29 mouse cellular contexts compared by ENCODE assay signal in the genomic region with DNA sequence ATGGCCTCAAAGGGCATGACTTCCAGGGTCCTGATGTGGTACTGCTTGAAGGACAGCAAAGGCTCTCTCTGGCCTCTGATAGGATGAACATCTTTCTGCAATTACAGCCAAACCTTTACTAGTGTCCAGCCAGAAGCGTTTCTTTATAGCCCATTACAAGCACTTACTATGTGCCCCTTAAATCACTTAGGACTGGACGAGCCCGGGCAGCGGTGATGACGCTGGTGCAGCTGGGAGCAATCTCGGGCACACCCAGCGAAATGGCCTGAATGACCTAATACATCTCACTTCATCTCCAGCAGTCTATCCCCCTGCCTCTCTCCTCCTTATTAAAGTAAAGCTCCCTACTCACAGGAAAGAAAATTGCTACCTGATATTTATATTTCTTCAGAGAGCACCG.
"Had no signal": no experiment of that assay in that cellular context is flagged by ENCODE, and none has a peak within 500 bp of the region (broad histone marks: within the 10 kb centered on the region; RNA-seq: fewer than 3 reads in every experiment).

No protein-coding gene starts in this region.

- H3K36me3 ChIP-seq: limb, embryonic 10.5 days; limb, embryonic 12.5 days; limb, embryonic 13.5 days; limb, embryonic 15.5 days; liver, embryonic 12.5 days; liver, embryonic 13.5 days; liver, embryonic 15.5 days; lung, embryonic 15.5 days; midbrain, embryonic 10.5 days; midbrain, embryonic 12.5 days; midbrain, embryonic 13.5 days; midbrain, embryonic 15.5 days had no signal

- DNase-seq: left cerebral cortex, postnatal 4 days; liver; liver, embryonic 13.5 days; liver, postnatal 0 days; lung, adult 18-20 months; lung, adult 2 months; lung, embryonic 14.5 days; lung, postnatal 14 days; lung, postnatal 36 days; midbrain, embryonic 14.5 days had no signal

- H3K27me3 ChIP-seq: limb, embryonic 15.5 days; liver, embryonic 12.5 days; liver, embryonic 13.5 days; liver, embryonic 15.5 days; lung, embryonic 15.5 days; megakaryocyte, embryonic 14.5 days; midbrain, embryonic 12.5 days; midbrain, embryonic 13.5 days; midbrain, embryonic 15.5 days had no signal

- H3K4me3 ChIP-seq: left cerebral cortex, adult 2 months; limb, embryonic 10.5 days; limb, embryonic 12.5 days; limb, embryonic 13.5 days; limb, embryonic 15.5 days; liver, embryonic 12.5 days; liver, embryonic 13.5 days; liver, embryonic 15.5 days; lung, embryonic 15.5 days; megakaryocyte, embryonic 14.5 days; midbrain, embryonic 10.5 days; midbrain, embryonic 12.5 days; midbrain, embryonic 13.5 days; midbrain, embryonic 15.5 days; myocyte had no signal

- H3K4me1 ChIP-seq: limb, embryonic 15.5 days; liver, embryonic 12.5 days; liver, embryonic 13.5 days; liver, embryonic 15.5 days; lung, embryonic 15.5 days; megakaryocyte, embryonic 14.5 days; midbrain, embryonic 10.5 days; midbrain, embryonic 12.5 days; midbrain, embryonic 13.5 days; midbrain, embryonic 15.5 days had no signal

- H3K9ac ChIP-seq: limb, embryonic 12.5 days; limb, embryonic 13.5 days; limb, embryonic 15.5 days; liver, embryonic 12.5 days; liver, embryonic 13.5 days; liver, embryonic 14.5 days; liver, embryonic 15.5 days; liver, postnatal 0 days; lung, embryonic 14.5 days; lung, embryonic 15.5 days; midbrain, embryonic 12.5 days; midbrain, embryonic 13.5 days; midbrain, embryonic 15.5 days had no signal

- H3K27ac ChIP-seq: left cerebral cortex, adult 2 months; limb, embryonic 10.5 days; limb, embryonic 12.5 days; limb, embryonic 13.5 days; limb, embryonic 15.5 days; liver, embryonic 12.5 days; liver, embryonic 13.5 days; liver, embryonic 14.5 days; liver, embryonic 15.5 days; lung, embryonic 15.5 days; macrophage; midbrain, embryonic 10.5 days; midbrain, embryonic 12.5 days; midbrain, embryonic 13.5 days; midbrain, embryonic 15.5 days had no signal

- H3K9me3 ChIP-seq: limb, embryonic 10.5 days; limb, embryonic 12.5 days; limb, embryonic 13.5 days; limb, embryonic 15.5 days; liver, embryonic 15.5 days; lung, embryonic 15.5 days; megakaryocyte, embryonic 14.5 days; midbrain, embryonic 10.5 days; midbrain, embryonic 12.5 days; midbrain, embryonic 13.5 days; midbrain, embryonic 15.5 days had no signal

- H3K4me2 ChIP-seq: limb, embryonic 12.5 days; limb, embryonic 13.5 days; limb, embryonic 15.5 days; liver, embryonic 11.5 days; liver, embryonic 12.5 days; liver, embryonic 13.5 days; liver, embryonic 15.5 days; lung, embryonic 14.5 days; lung, embryonic 15.5 days; midbrain, embryonic 11.5 days; midbrain, embryonic 12.5 days; midbrain, embryonic 13.5 days; midbrain, embryonic 15.5 days had no signal

- ATAC-seq: liver, embryonic 12.5 days; liver, postnatal 0 days; midbrain, embryonic 13.5 days; midbrain, embryonic 15.5 days; midbrain, embryonic 16.5 days had no signal
